Mouse (Mus musculus): ENCODE measurements around the gene Tm4sf5.
"Not testable (repeated sequence)": the region's sequence is repeated elsewhere in the genome, so short reads cannot be mapped to it uniquely, and the experiment has no call there.

Gene Tm4sf5

GRCm38 (mm10) chr11:70504970-70505369 is at the start of gene Tm4sf5:
Gene Tm4sf5, plus strand, starts transcription at chr11:70505244.
- no peak for DNase-seq

GRCm38 (mm10) chr11:70458688-70459600 is 46.1 kb upstream of the Tm4sf5 start, which contains the start of gene Zmynd15:
Gene Zmynd15, plus strand, starts transcription at chr11:70459433.
- DNase-seq: no peak

- peak in 1 of 2 experiments; percentile 21 for DNase-seq
Observed at GRCm38 (mm10) chr11:70459601-70460101, 45.4 kb upstream of the Tm4sf5 start, which contains the start of gene Cxcl16. Gene Cxcl16, minus strand, starts transcription at chr11:70459984.

GRCm38 (mm10) chr11:70463970-70464369 is 41.1 kb upstream of the Tm4sf5 start:
- no peak for DNase-seq

- no peak for DNase-seq
Observed at GRCm38 (mm10) chr11:70465211-70465610, 39.8 kb upstream of the Tm4sf5 start.

- peak in 1 of 2 experiments; percentile 35 for DNase-seq
Observed at GRCm38 (mm10) chr11:70465824-70466223, 39.2 kb upstream of the Tm4sf5 start.

GRCm38 (mm10) chr11:70467902-70468619 is 37.0 kb upstream of the Tm4sf5 start:
- DNase-seq: no peak

GRCm38 (mm10) chr11:70469764-70470163 is 35.3 kb upstream of the Tm4sf5 start:
- DNase-seq: no peak

GRCm38 (mm10) chr11:70472716-70473115 is 32.3 kb upstream of the Tm4sf5 start:
- no peak for DNase-seq

GRCm38 (mm10) chr11:70473291-70473690 is 31.8 kb upstream of the Tm4sf5 start:
- DNase-seq: not testable (repeated sequence)

GRCm38 (mm10) chr11:70474872-70475534 is 30.0 kb upstream of the Tm4sf5 start:
- DNase-seq: no peak

GRCm38 (mm10) chr11:70485498-70485897 is 19.5 kb upstream of the Tm4sf5 start:
- no peak for DNase-seq

GRCm38 (mm10) chr11:70487816-70488215 is 17.2 kb upstream of the Tm4sf5 start:
- no peak for DNase-seq

- DNase-seq: no peak
Observed at GRCm38 (mm10) chr11:70489138-70489537, 15.9 kb upstream of the Tm4sf5 start.

- no peak for DNase-seq
Observed at GRCm38 (mm10) chr11:70489684-70490083, 15.4 kb upstream of the Tm4sf5 start.

- DNase-seq: peak in 1 of 2 experiments; percentile 18
Observed at GRCm38 (mm10) chr11:70499566-70500475, 5.2 kb upstream of the Tm4sf5 start.

GRCm38 (mm10) chr11:70500476-70500812 is 4.6 kb upstream of the Tm4sf5 start:
- DNase-seq: no peak

GRCm38 (mm10) chr11:70502018-70502417 is 3.0 kb upstream of the Tm4sf5 start:
- no peak for DNase-seq

GRCm38 (mm10) chr11:70506385-70506784 is 1.3 kb downstream of the Tm4sf5 start:
- DNase-seq: peak; percentile 32 to 35

- DNase-seq: no peak
Observed at GRCm38 (mm10) chr11:70506962-70507515, 2.0 kb downstream of the Tm4sf5 start.

- peak; percentile 51 to 65 for DNase-seq
Observed at GRCm38 (mm10) chr11:70509753-70510564, 4.9 kb downstream of the Tm4sf5 start.
